Mouse (Mus musculus): ENCODE data around the gene Alg13. TPM values are rescaled to one million over a fixed set of nuclear protein-coding genes. Genes with fewer than 3 reads are reported as not detected.

Gene Alg13
- 10 to 100 TPM; 10.9 to 13.6 TPM for total RNA-seq (2021)
- long read RNA-seq, experiment 1, full-length matches to known transcripts: 6 of 9 reads
- long read RNA-seq, experiment 1, partial matches to known transcripts: 0 of 9 reads
- long read RNA-seq, experiment 1, other reads (novel, unspliced or antisense): 3 of 9 reads
- long read RNA-seq, experiment 2, partial matches to known transcripts: 0 of 1 reads
- long read RNA-seq, experiment 2, other reads (novel, unspliced or antisense): 0 of 1 reads

- peak; percentile 87 for DNase-seq
Observed at GRCm38 (mm10) chrX:144317548-144318163, at the start of gene Alg13. Gene Alg13, plus strand, starts transcription at chrX:144317804.

GRCm38 (mm10) chrX:144268606-144269005 is 49.0 kb upstream of the Alg13 start:
- DNase-seq: no peak

GRCm38 (mm10) chrX:144301476-144301875 is 16.1 kb upstream of the Alg13 start:
- no peak for DNase-seq

- DNase-seq: no peak
Observed at GRCm38 (mm10) chrX:144305659-144306058, 11.9 kb upstream of the Alg13 start.

DNA sequence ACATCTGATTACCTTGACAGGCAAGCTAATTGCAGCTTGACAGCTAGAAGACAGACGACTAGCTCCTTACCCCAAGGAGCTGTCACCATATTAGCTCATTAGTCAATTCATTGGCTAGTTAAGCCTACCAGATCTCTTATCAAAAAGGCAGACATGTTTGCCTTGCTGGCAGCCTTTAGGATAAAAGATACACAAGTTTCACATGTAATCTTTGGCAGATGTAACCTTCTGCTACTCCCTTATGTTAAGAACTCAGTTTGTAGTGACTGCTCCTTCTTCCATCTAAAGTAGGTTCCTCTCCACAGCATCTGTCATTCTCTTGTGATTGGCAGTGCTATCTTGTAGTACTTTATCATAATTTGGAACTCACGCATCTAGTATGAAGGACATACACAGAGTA is 3.6 kb upstream of the Alg13 start:
- no peak for DNase-seq

- DNase-seq: no peak
Observed at GRCm38 (mm10) chrX:144315028-144315427, 2.6 kb upstream of the Alg13 start.

DNA sequence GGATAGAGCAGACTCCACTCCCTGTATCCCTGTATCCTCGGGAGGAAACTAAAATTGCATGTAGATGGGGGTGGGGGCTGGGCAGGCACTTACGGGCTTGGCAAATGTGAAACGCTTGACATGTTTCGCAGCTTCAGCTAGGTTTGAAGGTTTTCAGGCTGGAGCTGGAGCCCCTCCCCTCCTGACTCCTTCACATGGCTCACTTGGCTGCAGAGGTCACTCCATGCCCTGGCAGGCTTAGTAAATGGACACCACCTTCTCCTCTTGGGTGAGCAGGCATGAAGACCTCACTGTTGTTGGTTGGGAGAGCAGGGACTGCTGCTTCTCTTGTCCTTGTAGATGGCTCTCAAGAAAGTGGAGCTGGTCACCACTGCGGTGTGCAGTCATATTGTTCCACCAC is 1.6 kb upstream of the Alg13 start:
- no peak for DNase-seq

GRCm38 (mm10) chrX:144318164-144318979 is 768 bp downstream of the Alg13 start:
- peak; percentile 34 for DNase-seq

DNA sequence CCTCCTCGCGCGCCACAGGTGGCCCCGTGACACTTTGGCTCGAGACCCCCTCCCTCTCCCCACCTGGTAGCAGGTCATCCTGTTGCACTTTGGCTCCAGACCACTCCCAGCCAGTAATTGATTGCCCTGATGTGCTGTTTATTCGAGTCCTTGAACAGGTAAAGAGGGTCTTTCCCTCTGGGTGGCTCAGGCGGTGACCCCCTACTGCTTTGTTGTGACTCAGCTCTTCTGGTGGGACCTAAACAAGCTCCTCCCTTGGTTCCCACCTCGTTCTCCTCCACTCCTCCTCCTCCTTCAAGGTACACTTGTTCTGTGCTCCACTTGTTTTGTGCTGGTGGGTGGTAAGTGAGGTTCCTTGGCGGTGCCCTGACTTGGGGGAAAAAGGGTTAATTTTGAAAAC is 1.8 kb downstream of the Alg13 start:
- DNase-seq: no peak

DNA sequence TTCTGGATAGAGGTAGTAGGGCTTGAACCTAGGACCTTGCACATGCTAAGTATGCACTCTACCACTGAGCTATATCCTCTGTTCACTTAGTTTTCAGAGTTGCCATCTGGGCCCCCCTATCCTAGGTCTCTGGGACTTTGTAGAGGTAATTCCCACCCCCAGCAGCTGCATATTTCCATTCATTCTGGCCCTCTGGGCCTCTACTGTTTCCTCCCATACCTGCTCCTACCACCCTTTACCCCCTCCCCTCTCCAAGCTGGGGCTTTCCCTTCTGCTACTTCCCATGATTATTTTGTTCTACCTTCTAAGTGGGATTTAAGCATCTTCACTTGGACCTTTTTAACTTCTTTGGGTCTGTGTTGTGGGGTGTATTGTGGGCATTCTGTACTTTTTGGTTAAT is 7.8 kb downstream of the Alg13 start:
- DNase-seq: no peak

DNA sequence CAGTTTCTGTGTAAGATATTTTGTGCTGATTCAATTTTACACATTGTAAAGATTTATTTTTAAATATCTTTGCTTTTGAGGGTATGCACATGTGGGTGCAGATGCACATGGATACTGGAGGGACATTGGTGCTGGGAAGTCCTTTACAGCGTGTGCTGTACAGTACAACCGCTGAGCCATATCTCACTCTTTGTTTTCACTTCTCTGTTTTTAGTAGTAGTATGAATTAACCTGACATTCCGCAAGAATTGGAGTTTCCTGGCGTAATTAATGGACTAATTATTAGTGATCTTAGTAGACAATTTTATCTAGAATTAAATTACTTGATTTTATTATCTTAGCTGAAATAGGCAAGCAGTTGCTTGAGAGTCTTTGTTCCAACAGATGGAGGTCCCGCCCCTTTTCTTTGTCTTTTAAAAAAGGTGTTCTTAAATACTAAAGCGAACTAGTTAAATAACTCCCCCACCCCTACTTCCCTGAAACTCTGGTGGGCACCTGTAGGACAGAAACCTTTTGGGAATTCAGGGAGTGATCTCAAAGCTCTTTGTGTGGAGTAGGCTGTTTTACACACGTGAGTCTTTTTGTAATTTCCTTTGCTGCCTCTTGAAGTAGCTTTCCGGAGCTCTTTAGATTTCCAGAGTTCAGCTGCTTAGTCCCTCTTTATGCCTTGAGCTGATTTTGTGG is 17.9 kb downstream of the Alg13 start:
- no peak for DNase-seq

GRCm38 (mm10) chrX:144337938-144338337 is 20.3 kb downstream of the Alg13 start:
- DNase-seq: no peak

- no peak for DNase-seq
Observed at GRCm38 (mm10) chrX:144338355-144338754, 20.8 kb downstream of the Alg13 start.

DNA sequence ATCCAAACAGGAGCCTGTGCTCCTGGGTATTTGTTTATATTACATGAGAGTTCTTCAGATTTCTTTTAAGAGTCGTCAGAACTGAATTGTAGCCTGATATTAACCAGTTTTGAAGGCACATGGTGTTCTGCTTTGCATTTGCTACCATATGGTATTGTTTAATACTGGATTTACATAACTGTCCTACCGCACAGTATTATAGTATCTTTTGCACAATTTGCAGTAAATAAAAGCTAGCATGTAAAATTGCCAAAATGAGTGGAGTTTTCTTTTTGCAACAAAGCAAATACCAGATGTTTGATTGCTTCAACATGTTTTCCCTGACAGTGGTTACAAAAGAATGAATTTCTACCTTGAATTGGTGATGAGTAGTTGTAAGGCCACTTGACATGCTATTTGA is 56.6 kb downstream of the Alg13 start:
- no peak for DNase-seq

DNA sequence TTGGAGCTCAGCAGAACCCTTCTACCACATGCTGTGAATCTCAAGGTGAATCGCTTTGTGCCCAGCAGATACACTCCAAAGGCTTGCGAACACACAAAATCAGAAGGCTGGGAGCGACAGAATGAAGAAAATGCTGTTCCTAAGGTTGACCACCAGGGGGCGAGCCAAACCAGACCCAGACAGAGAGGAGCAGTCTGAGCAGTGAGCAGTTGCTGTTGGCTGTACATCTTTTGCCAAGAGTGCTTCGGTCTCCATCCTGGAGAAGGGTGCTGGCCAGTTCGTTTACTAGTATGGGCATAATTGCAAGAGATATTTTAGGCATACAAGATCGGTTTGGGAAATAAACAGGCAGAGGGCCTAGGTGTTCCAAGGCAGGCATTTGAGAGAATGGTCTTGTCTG is 85.9 kb downstream of the Alg13 start:
- DNase-seq: peak; percentile 64

GRCm38 (mm10) chrX:144408036-144408435 is 90.4 kb downstream of the Alg13 start:
- no peak for DNase-seq

DNA sequence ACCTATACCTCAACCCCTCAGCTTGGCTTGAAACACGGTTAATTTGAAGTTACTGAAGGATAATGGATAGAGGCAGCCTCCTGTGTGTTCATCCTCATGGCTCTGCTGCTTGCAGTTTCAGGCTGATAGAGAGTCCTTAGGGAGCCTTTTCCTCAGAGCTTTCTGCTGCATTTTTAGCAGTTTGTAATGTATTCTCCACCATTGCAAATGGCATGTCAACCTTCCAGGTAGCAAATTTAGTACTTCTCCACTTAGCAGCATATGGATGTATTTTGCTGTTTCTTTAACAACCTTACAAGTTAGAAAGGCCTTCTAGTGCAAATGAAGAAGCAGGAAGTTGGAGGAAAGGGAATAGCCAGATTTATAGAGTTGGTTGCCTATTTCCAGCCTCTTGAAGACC is 102.7 kb downstream of the Alg13 start:
- DNase-seq: no peak

- DNase-seq: no peak
Observed at GRCm38 (mm10) chrX:144421091-144421490, 103.5 kb downstream of the Alg13 start.

DNA sequence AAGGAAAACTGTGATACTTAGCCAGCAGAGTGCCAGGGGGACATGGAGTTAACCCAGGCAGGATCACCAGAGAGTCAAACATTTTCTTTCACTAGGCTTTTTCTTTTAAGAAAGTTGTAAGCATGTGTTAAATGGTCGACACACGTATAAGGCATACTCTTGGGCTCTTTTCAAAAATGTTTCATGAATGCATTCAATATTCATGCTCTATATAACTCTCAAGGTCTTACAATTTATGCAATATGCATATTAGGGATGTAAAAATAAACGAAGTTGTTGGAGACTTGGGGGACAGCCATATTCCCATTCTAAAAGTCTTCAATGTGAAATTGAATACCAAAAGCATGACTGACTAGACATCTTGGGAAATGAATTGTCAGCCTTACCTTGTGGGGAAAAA is 106.2 kb downstream of the Alg13 start:
- no peak for DNase-seq
